Comparison of ENCODE assay signal across 23 mouse cellular contexts in genomic region chr5:129869238-129869995, GRCm38 (mm10). TPM values are rescaled to one million over a fixed set of nuclear protein-coding genes. Genes with fewer than 3 reads are reported as not detected.
"Had no signal": no experiment of that assay in that cellular context is flagged by ENCODE, and none has a peak within 500 bp of the region (broad histone marks: within the 10 kb centered on the region; RNA-seq: fewer than 3 reads in every experiment).

No protein-coding gene starts in this region.

- DNase-seq: kidney, adult 8-10 months; kidney, postnatal 10 days; kidney, postnatal 36 days; layer of hippocampus, postnatal 36 days; lung, adult 18-20 months; lung, postnatal 10 days; lung, postnatal 36 days; thymus, adult 18-20 months; thymus, postnatal 36 days had no signal

- H3K9me3 ChIP-seq: kidney, embryonic 15.5 days; limb, embryonic 12.5 days; limb, embryonic 15.5 days; liver, embryonic 15.5 days; lung, embryonic 15.5 days; megakaryocyte, embryonic 14.5 days; midbrain, embryonic 10.5 days; midbrain, embryonic 13.5 days had no signal

- H3K27me3 ChIP-seq: kidney, embryonic 15.5 days; limb, embryonic 12.5 days; limb, embryonic 15.5 days; liver, embryonic 15.5 days; lung, embryonic 15.5 days; midbrain, embryonic 13.5 days had no signal

- H3K4me3 ChIP-seq: kidney, embryonic 15.5 days; left cerebral cortex, adult 2 months; limb, embryonic 12.5 days; limb, embryonic 15.5 days; liver, embryonic 15.5 days; lung, embryonic 15.5 days; megakaryocyte, embryonic 14.5 days; midbrain, embryonic 10.5 days; midbrain, embryonic 13.5 days; myocyte had no signal

- H3K27ac ChIP-seq: kidney, embryonic 15.5 days; left cerebral cortex, adult 2 months; limb, embryonic 12.5 days; limb, embryonic 15.5 days; liver, embryonic 15.5 days; lung, embryonic 15.5 days; midbrain, embryonic 10.5 days; midbrain, embryonic 13.5 days; stomach, postnatal 0 days had no signal

- H3K36me3 ChIP-seq: kidney, embryonic 15.5 days; limb, embryonic 12.5 days; limb, embryonic 15.5 days; liver, embryonic 15.5 days; lung, embryonic 15.5 days; midbrain, embryonic 10.5 days; midbrain, embryonic 13.5 days had no signal

- H3K4me1 ChIP-seq: lung, embryonic 15.5 days had no signal

- H3K9ac ChIP-seq: kidney, embryonic 15.5 days; limb, embryonic 12.5 days; limb, embryonic 15.5 days; liver, embryonic 15.5 days; lung, embryonic 15.5 days; midbrain, embryonic 13.5 days had no signal

RNA-seq across cellular contexts. Expression of gene Zbed5, which starts 26.1 kb away (rescaled TPM):
- total RNA-seq: monocyte, adult 5-6 weeks had no signal

RNA-seq across cellular contexts. Expression of gene Phkg1, which starts 28.9 kb away (rescaled TPM):
- total RNA-seq: monocyte, adult 5-6 weeks had no signal
- polyA plus RNA-seq: neural tube, embryonic 11.5 days; stomach, embryonic 14.5 days had no signal
